Mouse (Mus musculus) kidney, postnatal 4 days (tissue): ENCODE results near the gene Map3k5.
A peak's percentile ranks its signal among the peaks of the same experiment; 100 is the strongest.

Experiments used
- DNase-seq, 2 experiments: peaks; one replicate each; pipeline ENCODE4 v3.0.0; 2021; ENCODE audit warnings: mixed read lengths in 2 of 2

Map3k5 gene

GRCm38 (mm10) chr10:20010018-20010417, 75.7 kb downstream of the Map3k5 start:
- no peak for DNase-seq

GRCm38 (mm10) chr10:20018406-20018805, 84.1 kb downstream of the Map3k5 start:
- no peak for DNase-seq

- DNase-seq = no peak
Measured at GRCm38 (mm10) chr10:20018806-20019205, 84.5 kb downstream of the Map3k5 start.

- no peak for DNase-seq
Measured at GRCm38 (mm10) chr10:20021256-20021655, 87.0 kb downstream of the Map3k5 start.

- DNase-seq = no peak
Measured at GRCm38 (mm10) chr10:20021670-20022468, 87.6 kb downstream of the Map3k5 start.

GRCm38 (mm10) chr10:20022608-20023340, 88.5 kb downstream of the Map3k5 start:
- DNase-seq = no peak

GRCm38 (mm10) chr10:20023524-20023923, 89.3 kb downstream of the Map3k5 start:
- DNase-seq = no peak

- DNase-seq = no peak
Measured at GRCm38 (mm10) chr10:20024891-20025290, 90.6 kb downstream of the Map3k5 start.

- DNase-seq = no peak
Measured at GRCm38 (mm10) chr10:20025781-20026520, 91.7 kb downstream of the Map3k5 start.

- DNase-seq = no peak
Measured at GRCm38 (mm10) chr10:20030703-20031102, 96.4 kb downstream of the Map3k5 start.

GRCm38 (mm10) chr10:20031936-20032335, 97.7 kb downstream of the Map3k5 start:
- DNase-seq = peak; percentile 71 to 82

GRCm38 (mm10) chr10:20036375-20036774, 102.1 kb downstream of the Map3k5 start:
- DNase-seq = no peak

- DNase-seq = no peak
Measured at GRCm38 (mm10) chr10:20036846-20037245, 102.6 kb downstream of the Map3k5 start.

- DNase-seq = no peak
Measured at GRCm38 (mm10) chr10:20039531-20039930, 105.3 kb downstream of the Map3k5 start.

- peak; percentile 33 to 48 for DNase-seq
Measured at GRCm38 (mm10) chr10:20040116-20040515, 105.8 kb downstream of the Map3k5 start.

GRCm38 (mm10) chr10:20040677-20041076, 106.4 kb downstream of the Map3k5 start:
- no peak for DNase-seq

GRCm38 (mm10) chr10:20042081-20042480, 107.8 kb downstream of the Map3k5 start:
- no peak for DNase-seq

GRCm38 (mm10) chr10:20044051-20044450, 109.8 kb downstream of the Map3k5 start:
- DNase-seq = no peak

GRCm38 (mm10) chr10:20045733-20046495, 111.6 kb downstream of the Map3k5 start:
- peak; percentile 11 to 42 for DNase-seq

GRCm38 (mm10) chr10:20056859-20057644, 122.8 kb downstream of the Map3k5 start:
- no peak for DNase-seq

- DNase-seq = no peak
Measured at GRCm38 (mm10) chr10:20058031-20058430, 123.8 kb downstream of the Map3k5 start.

- no peak for DNase-seq
Measured at GRCm38 (mm10) chr10:20058841-20059240, 124.6 kb downstream of the Map3k5 start.
